Mouse (Mus musculus) heart, postnatal 36 days (tissue): ENCODE results near the gene Gjc2. TPM values are rescaled to one million over a fixed set of nuclear protein-coding genes. Genes with fewer than 3 reads are reported as not detected.

ENCODE experiments used
- DNase-seq, 2 experiments: peaks; one replicate each; pipeline ENCODE4 v3.0.0; 2021 to 2022
- intact Hi-C: fragments of 180-260 bp; cut with DNase I; formaldehyde crosslinking; loops from one replicate; pipeline ENCODE4 v1.15.1; 2025
- total RNA-seq, 2 experiments: library from RNA; stranded (reverse); gene quantifications; 2 replicates each; pipeline ENCODE4 v1.2.3; 2021

Gjc2 gene
- total RNA-seq, 2 experiments from 2014 or later = 0.97 to 1.0 TPM

GRCm38 (mm10) chr11:59131348-59131919 is 51.6 kb downstream of the Gjc2 start:
- no peak for DNase-seq
- intact Hi-C loops = no loop called here

- peak in 1 of 2 experiments; percentile 24 for DNase-seq
- intact Hi-C loops = no loop called here
These were observed 52.2 kb downstream of the Gjc2 start for GRCm38 (mm10) chr11:59130782-59131181.

Other genes with a start within 250 kb of the Gjc2 start
- gene Rnf187, start 244.3 kb downstream of the Gjc2 start, total RNA-seq = 100 to 1,000 TPM; 160 to 167 TPM
- gene Hist3h2ba, start 234.3 kb downstream of the Gjc2 start, total RNA-seq = 1 to 10 TPM; 2.2 to 2.5 TPM
- gene Hist3h2a, start 228.5 kb downstream of the Gjc2 start, total RNA-seq = 10 to 100 TPM; 15.3 to 17.6 TPM
- under 1 TPM; 0.11 to 0.16 TPM for gene Trim17, start 228.5 kb downstream of the Gjc2 start, total RNA-seq
- 10 to 100 TPM; 14.5 TPM for gene Trim11, start 205.1 kb downstream of the Gjc2 start, total RNA-seq
- 100 to 1,000 TPM; 725 to 820 TPM for gene Obscn, start 46.8 kb downstream of the Gjc2 start, total RNA-seq
- gene Iba57, start 19.5 kb downstream of the Gjc2 start, total RNA-seq = 10 to 100 TPM; 20.4 to 20.5 TPM
- gene Guk1, start 9.0 kb upstream of the Gjc2 start, total RNA-seq = 100 to 1,000 TPM in 1 of 2 experiments, 10 to 100 TPM in 1; 88.3 to 117 TPM
- 100 to 1,000 TPM; 110 to 125 TPM for gene Mrpl55, start 19.3 kb upstream of the Gjc2 start, total RNA-seq
- 1 to 10 TPM; 9.2 to 9.5 TPM for gene 2310033P09Rik, start 25.1 kb upstream of the Gjc2 start, total RNA-seq
- gene Arf1, start 45.1 kb upstream of the Gjc2 start, total RNA-seq = 100 to 1,000 TPM; 257 TPM
- not detected for gene Wnt3a, start 107.5 kb upstream of the Gjc2 start, total RNA-seq
- gene Wnt9a, start 123.7 kb upstream of the Gjc2 start, total RNA-seq = 1 to 10 TPM; 6.0 to 6.2 TPM
- gene Prss38, start 192.4 kb upstream of the Gjc2 start, total RNA-seq = not detected